Mouse (Mus musculus) 3134 (cell line): ENCODE data around the gene Tnni1.
A peak's percentile ranks its signal among the peaks of the same experiment; 100 is the strongest.

Source experiments
- DNase-seq: peaks from one replicate; pipeline ENCODE4 v3.0.0-alpha.2; 2011; ENCODE audit warnings: low spot score; ENCODE audit not compliant: insufficient read length; ENCODE audit errors: extremely low read depth

Tnni1 gene

GRCm38 (mm10) chr1:135800192-135800950 lies 21.1 kb downstream of the Tnni1 start:
- DNase-seq: no peak

- no peak for DNase-seq
Measured at GRCm38 (mm10) chr1:135807546-135807945, 28.3 kb downstream of the Tnni1 start.

- no peak for DNase-seq
Measured at GRCm38 (mm10) chr1:135810180-135810579, 30.9 kb downstream of the Tnni1 start.

GRCm38 (mm10) chr1:135811016-135811646 lies 31.9 kb downstream of the Tnni1 start:
- peak; percentile 56 for DNase-seq

- DNase-seq: no peak
Measured at GRCm38 (mm10) chr1:135812205-135812604, 33.0 kb downstream of the Tnni1 start.

GRCm38 (mm10) chr1:135812618-135813017 lies 33.4 kb downstream of the Tnni1 start:
- no peak for DNase-seq

- no peak for DNase-seq
Measured at GRCm38 (mm10) chr1:135813071-135813470, 33.8 kb downstream of the Tnni1 start.

GRCm38 (mm10) chr1:135813687-135814395 lies 34.6 kb downstream of the Tnni1 start:
- no peak for DNase-seq

GRCm38 (mm10) chr1:135814531-135814930 lies 35.3 kb downstream of the Tnni1 start:
- no peak for DNase-seq

- no peak for DNase-seq
Measured at GRCm38 (mm10) chr1:135817595-135817994, 38.4 kb downstream of the Tnni1 start.

- DNase-seq: no peak
Measured at GRCm38 (mm10) chr1:135818481-135819086, 39.4 kb downstream of the Tnni1 start, which contains the start of gene Lad1. TSS of gene Lad1 (plus strand) at chr1:135818598.

- DNase-seq: no peak
Measured at GRCm38 (mm10) chr1:135820071-135820470, 40.8 kb downstream of the Tnni1 start.

- DNase-seq: peak; percentile 83
Measured at GRCm38 (mm10) chr1:135820736-135821364, 41.6 kb downstream of the Tnni1 start.

- DNase-seq: no peak
Measured at GRCm38 (mm10) chr1:135821780-135822179, 42.5 kb downstream of the Tnni1 start.

GRCm38 (mm10) chr1:135828918-135829317 lies 49.7 kb downstream of the Tnni1 start:
- DNase-seq: peak; percentile 41

- DNase-seq: no peak
Measured at GRCm38 (mm10) chr1:135834206-135834859, 55.1 kb downstream of the Tnni1 start.

- no peak for DNase-seq
Measured at GRCm38 (mm10) chr1:135834983-135835382, 55.7 kb downstream of the Tnni1 start.

GRCm38 (mm10) chr1:135835716-135836483 lies 56.7 kb downstream of the Tnni1 start, which contains the start of gene Tnnt2:
TSS of gene Tnnt2 (plus strand) at chr1:135836354.
- DNase-seq: no peak

- no peak for DNase-seq
Measured at GRCm38 (mm10) chr1:135838626-135839025, 59.4 kb downstream of the Tnni1 start.
